In genomic region chr15:57187840-57188457, GRCm38 (mm10) we compare ENCODE assay signal across 20 mouse cellular contexts.
DNase-seq lines count a peak whose midpoint lies in the region; ATAC-seq and TF ChIP-seq lines count a peak whose summit lies in the region.
"Had no signal": no experiment of that assay in that cellular context is flagged by ENCODE, and none has a peak within 500 bp of the region (broad histone marks: within the 10 kb centered on the region; RNA-seq: fewer than 3 reads in every experiment).

No protein-coding gene starts in this region.

- H3K36me3 ChIP-seq in neural tube, embryonic 12.5 days = no peaks in the 10 kb centered on the region
- no peaks in the 10 kb centered on the region for H3K36me3 ChIP-seq in myocyte (ENCODE audit: control insufficient read depth, insufficient read depth)

- no peak overlapping the region for H3ac ChIP-seq in myocyte (ENCODE audit: control insufficient read depth, insufficient read length)

- H3K9me3 ChIP-seq in neural tube, embryonic 12.5 days = no peaks in the 10 kb centered on the region

- H3K79me2 ChIP-seq in myocyte (ENCODE audit: control insufficient read depth, insufficient read depth) = no peaks in the 10 kb centered on the region

- 9% methylated on average over 1 of the region's 1 CpGs for WGBS in neural tube, embryonic 12.5 days

- no peaks in the 10 kb centered on the region for H3K27me3 ChIP-seq in neural tube, embryonic 12.5 days (replicated peaks)
- no peaks in the 10 kb centered on the region for H3K27me3 ChIP-seq in myocyte (ENCODE audit: control insufficient read depth, insufficient read depth, insufficient read length)

- no peak overlapping the region for H3K9ac ChIP-seq in neural tube, embryonic 12.5 days

- H3K4me2 ChIP-seq in neural tube, embryonic 12.5 days (replicated peaks) = no peak overlapping the region
- peak overlapping the region; percentile 28 for H3K4me2 ChIP-seq in myocyte (ENCODE audit: low read depth)
- H3K4me2 ChIP-seq: liver, embryonic 11.5 days had no signal

- no peak overlapping the region for H3K27ac ChIP-seq in neural tube, embryonic 12.5 days
- H3K27ac ChIP-seq: macrophage had no signal

- H3K4me1 ChIP-seq in neural tube, embryonic 12.5 days = no peaks in the 10 kb centered on the region

- TF ChIP-seq POLR2A in myocyte (IDR thresholded peaks at IDR 0.05; ENCODE audit: insufficient read length, low read depth) = no peak

- 0 out of 2 replicates have a peak, but pooled peaks have one; percentile 25 for ATAC-seq in neural tube, embryonic 12.5 days (ENCODE audit: low FRiP score, low read depth)

- no peak overlapping the region for H3K4me3 ChIP-seq in neural tube, embryonic 12.5 days
- no peak overlapping the region for H3K4me3 ChIP-seq in myocyte
- H3K4me3 ChIP-seq: erythroblast, embryonic 14.5 days had no signal

- DNase-seq in embryo, embryonic 10 days (ENCODE audit: low spot score) = peak; percentile 24
- no peak for DNase-seq in embryo, embryonic 10.5 days (ENCODE audit: low spot score)
- no peak for DNase-seq in neural tube, embryonic 10.5 days (ENCODE audit: extremely low spot score, low spot score)
- peak; percentile 49 for DNase-seq in adrenal gland, postnatal 14 days
- no peak for DNase-seq in kidney, postnatal 10 days
- no peak for DNase-seq in frontal cortex, postnatal 10 days (ENCODE audit: low spot score in 2 of 2)
- DNase-seq: cerebellum, adult 11 months; cerebellum, postnatal 36 days; gastrocnemius, postnatal 14 days; heart, postnatal 14 days; left cerebral cortex, postnatal 4 days; lung, adult 2 months; midbrain, embryonic 14.5 days; right cerebral cortex, adult 18-20 months; thymus, adult 2 months had no signal

TF ChIP-seq in myocyte, 11 proteins besides CTCF, POLR2A, EP300 and RAD21:
- no peak for TF ChIP-seq CEBPB (IDR thresholded peaks at IDR 0.05; ENCODE audit: insufficient read depth, poor library complexity, severe bottlenecking)
- peak in 2 of 3 experiments; percentile 49 to 58 for TF ChIP-seq MYOD1 (IDR thresholded peaks at IDR 0.05; ENCODE audit: control insufficient read depth in 1 of 3, insufficient read length in 2 of 3, low read depth in 2 of 3)

Comparison
In these comparisons a context has a peak if more than half of its experiments do, and no peak if none do; other contexts are left out.
1. DNase-seq: peak in embryo, embryonic 10 days (single experiment) and adrenal gland, postnatal 14 days (single experiment); none in embryo, embryonic 10.5 days (single experiment), neural tube, embryonic 10.5 days (single experiment), kidney, postnatal 10 days (single experiment) and frontal cortex, postnatal 10 days (0 of 2).